Mouse (Mus musculus): ENCODE measurements around the gene Taf12.

GRCm38 (mm10) chr4:132253622-132254021, 20.6 kb upstream of the Taf12 start:
- TF ChIP-seq CTCF (IDR thresholded peaks at IDR 0.05; ENCODE audit: insufficient read depth, low read length) = no peak
- no peak for TF ChIP-seq POLR2A (IDR thresholded peaks at IDR 0.05; ENCODE audit: borderline replicate concordance, extremely low read depth, low read depth, low read length)

Data from lung, adult 2 months (tissue).